Mouse (Mus musculus): ENCODE measurements around the gene Telo2. TPM values are rescaled to one million over a fixed set of nuclear protein-coding genes. Genes with fewer than 3 reads are reported as not detected.
A peak's percentile ranks its signal among the peaks of the same experiment; 100 is the strongest.

Telo2 gene
- polyA plus RNA-seq (2012), result 2.0 and 3.1 TPM in 2 replicates

DNA sequence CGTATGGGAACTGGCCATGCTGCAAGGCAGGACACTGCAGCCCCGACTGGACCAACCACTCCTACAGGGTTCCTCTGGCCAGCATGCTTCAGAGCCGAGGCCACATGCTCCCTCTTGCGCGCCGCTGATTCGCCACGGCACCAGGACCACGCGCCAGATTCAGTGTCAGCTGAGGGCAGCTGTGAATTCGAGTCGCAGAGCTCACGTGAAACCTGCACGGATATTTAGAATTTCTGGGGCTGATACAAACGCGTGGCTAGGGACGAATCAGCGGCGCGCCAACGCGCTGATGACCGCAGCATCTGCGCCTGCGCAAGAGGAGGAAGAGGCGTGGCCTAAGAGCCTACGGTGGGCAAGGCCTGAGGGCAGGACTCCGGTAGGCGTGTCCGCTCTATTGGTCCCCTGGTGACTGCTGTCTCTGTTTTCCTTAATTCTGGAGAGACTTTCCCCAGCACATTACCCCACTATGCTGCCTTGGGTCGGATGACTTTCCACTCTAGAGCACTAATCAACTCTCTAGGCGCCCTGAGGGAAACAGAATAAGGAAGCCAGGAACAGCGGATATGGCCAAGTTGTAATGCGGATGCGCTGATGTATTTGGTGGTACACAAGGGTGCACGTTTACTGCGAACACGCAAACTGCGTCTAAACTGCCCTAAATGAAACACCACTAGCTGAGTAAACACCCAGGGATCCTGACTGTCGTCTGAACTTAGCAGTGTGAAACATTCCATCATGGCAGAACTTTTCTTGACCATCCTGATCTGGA is at the start of gene Telo2:
Telo2 (minus strand) TSS at position 304 of the 769 bp plus-strand sequence.
- Histone ChIP-seq H3K4me1 (ENCODE audit: control insufficient read depth) (peaks cover 36% of the 10 kb centered on the region), H3K36me3 (ENCODE audit: control insufficient read depth) (peaks cover 24% of the 10 kb centered on the region), H3K27me3 (ENCODE audit: control insufficient read depth) (no peaks in the 10 kb centered on the region; the same call in 1 of the 2 replicates), H3K9me3 (ENCODE audit: control insufficient read depth, low read length) (no peaks in the 10 kb centered on the region), H3K4me3 (replicated peaks) (peak within 1 kb of the TSS; percentile 71)
- TF ChIP-seq TAL1 (IDR thresholded peaks at IDR 0.05; ENCODE audit: low read length) (no peak), GATA1 (IDR thresholded peaks at IDR 0.05; ENCODE audit: low read length) (no peak)

GRCm38 (mm10) chr17:25164770-25165169 is 49.0 kb upstream of the Telo2 start:
- Histone ChIP-seq H3K4me3 (replicated peaks) (no peak overlapping the region), H3K9me3 (ENCODE audit: control insufficient read depth, low read length) (no peaks in the 10 kb centered on the region), H3K4me1 (ENCODE audit: control insufficient read depth) (peaks cover 2% of the 10 kb centered on the region; the same call in 1 of the 2 replicates), H3K36me3 (ENCODE audit: control insufficient read depth) (peaks cover 22% of the 10 kb centered on the region), H3K27me3 (ENCODE audit: control insufficient read depth) (0 out of 2 replicates have a peak, but pooled peaks cover 2% of the 10 kb centered on the region)
- TF ChIP-seq TAL1 (IDR thresholded peaks at IDR 0.05; ENCODE audit: low read length) (no peak), GATA1 (IDR thresholded peaks at IDR 0.05; ENCODE audit: low read length) (no peak)

DNA sequence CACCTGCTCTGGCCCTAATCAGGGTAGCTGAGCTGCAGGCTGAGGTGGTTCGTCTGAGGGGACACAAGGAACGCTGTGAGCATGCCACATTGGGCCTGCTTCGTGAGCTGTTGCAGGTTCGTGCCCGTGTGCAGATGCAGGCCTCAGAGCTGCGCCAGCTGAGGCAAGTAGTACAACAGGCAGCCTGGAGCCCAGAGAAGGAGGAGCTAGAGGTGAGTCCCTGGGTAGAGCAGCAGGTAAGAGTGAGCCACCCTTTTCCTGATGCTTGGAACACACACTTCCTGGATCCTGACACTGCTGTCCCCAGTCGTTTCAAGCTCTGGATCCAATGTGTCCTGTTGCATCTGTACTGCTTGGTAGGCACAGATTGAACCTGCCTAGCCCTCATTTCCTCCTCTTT is 47.6 kb upstream of the Telo2 start:
- H3K4me3 ChIP-seq (replicated peaks), result no peak overlapping the region
- H3K27me3 ChIP-seq (ENCODE audit: control insufficient read depth), result 0 out of 2 replicates have a peak, but pooled peaks cover 2% of the 10 kb centered on the region
- TF ChIP-seq TAL1 (IDR thresholded peaks at IDR 0.05; ENCODE audit: low read length) (no peak), GATA1 (IDR thresholded peaks at IDR 0.05; ENCODE audit: low read length) (no peak)
- H3K9me3 ChIP-seq (ENCODE audit: control insufficient read depth, low read length), result no peaks in the 10 kb centered on the region
- H3K4me1 ChIP-seq (ENCODE audit: control insufficient read depth), result peaks cover 2% of the 10 kb centered on the region; the same call in 1 of the 2 replicates
- H3K36me3 ChIP-seq (ENCODE audit: control insufficient read depth), result peaks cover 33% of the 10 kb centered on the region

- TF ChIP-seq GATA1 (IDR thresholded peaks at IDR 0.05; ENCODE audit: low read length) (no peak), TAL1 (IDR thresholded peaks at IDR 0.05; ENCODE audit: low read length) (no peak)
- H3K9me3 ChIP-seq (ENCODE audit: control insufficient read depth, low read length), result no peaks in the 10 kb centered on the region
- no peak within 1 kb of the TSS for H3K4me3 ChIP-seq (replicated peaks)
- H3K27me3 ChIP-seq (ENCODE audit: control insufficient read depth), result 0 out of 2 replicates have a peak, but pooled peaks cover 2% of the 10 kb centered on the region
- H3K36me3 ChIP-seq (ENCODE audit: control insufficient read depth), result peaks cover 40% of the 10 kb centered on the region
- H3K4me1 ChIP-seq (ENCODE audit: control insufficient read depth), result peaks cover 2% of the 10 kb centered on the region; the same call in 1 of the 2 replicates
Measured at GRCm38 (mm10) chr17:25162161-25162560, 46.4 kb upstream of the Telo2 start, which contains the start of gene Ccdc154. Ccdc154 (plus strand) TSS chr17:25162461.

DNA sequence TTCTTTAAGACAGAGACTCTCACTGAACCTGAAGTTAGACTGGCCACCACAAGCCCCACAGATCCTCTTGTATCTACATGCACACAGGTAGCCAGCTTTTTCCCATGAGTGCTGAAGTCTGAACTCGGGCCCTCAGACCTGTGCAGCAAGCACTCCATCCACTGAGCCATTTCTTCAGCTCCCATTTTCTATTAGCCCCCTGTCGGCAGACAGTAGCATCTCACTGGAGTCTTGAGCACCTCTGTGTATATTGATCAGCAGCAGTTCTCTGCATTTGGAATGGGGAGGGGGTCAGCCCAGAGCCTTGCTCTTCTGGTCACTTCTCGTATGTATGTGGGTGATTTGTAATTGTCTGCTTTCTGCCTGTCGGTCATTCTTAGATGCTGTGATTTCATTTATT is 24.2 kb upstream of the Telo2 start:
- TF ChIP-seq TAL1 (IDR thresholded peaks at IDR 0.05; ENCODE audit: low read length) (no peak), GATA1 (IDR thresholded peaks at IDR 0.05; ENCODE audit: low read length) (no peak)
- H3K27me3 ChIP-seq (ENCODE audit: control insufficient read depth), result no peaks in the 10 kb centered on the region
- peaks cover 23% of the 10 kb centered on the region for H3K4me1 ChIP-seq (ENCODE audit: control insufficient read depth)
- H3K9me3 ChIP-seq (ENCODE audit: control insufficient read depth, low read length), result no peaks in the 10 kb centered on the region
- no peak overlapping the region for H3K4me3 ChIP-seq (replicated peaks)
- H3K36me3 ChIP-seq (ENCODE audit: control insufficient read depth), result peaks cover 72% of the 10 kb centered on the region

- TF ChIP-seq TAL1 (IDR thresholded peaks at IDR 0.05; ENCODE audit: low read length) (no peak), GATA1 (IDR thresholded peaks at IDR 0.05; ENCODE audit: low read length) (no peak)
- Histone ChIP-seq H3K4me3 (replicated peaks) (no peak overlapping the region), H3K36me3 (ENCODE audit: control insufficient read depth) (peaks cover 60% of the 10 kb centered on the region), H3K9me3 (ENCODE audit: control insufficient read depth, low read length) (no peaks in the 10 kb centered on the region), H3K4me1 (ENCODE audit: control insufficient read depth) (peaks cover 34% of the 10 kb centered on the region), H3K27me3 (ENCODE audit: control insufficient read depth) (no peaks in the 10 kb centered on the region)
Measured at GRCm38 (mm10) chr17:25138803-25139202, 23.0 kb upstream of the Telo2 start.

- TF ChIP-seq TAL1 (IDR thresholded peaks at IDR 0.05; ENCODE audit: low read length), result no peak
- TF ChIP-seq GATA1 (IDR thresholded peaks at IDR 0.05; ENCODE audit: low read length), result no peak
- no peaks in the 10 kb centered on the region for H3K9me3 ChIP-seq (ENCODE audit: control insufficient read depth, low read length)
- no peaks in the 10 kb centered on the region for H3K27me3 ChIP-seq (ENCODE audit: control insufficient read depth)
- peaks cover 39% of the 10 kb centered on the region for H3K36me3 ChIP-seq (ENCODE audit: control insufficient read depth)
- H3K4me1 ChIP-seq (ENCODE audit: control insufficient read depth), result peaks cover 38% of the 10 kb centered on the region
- H3K4me3 ChIP-seq (replicated peaks), result no peak overlapping the region
Measured at GRCm38 (mm10) chr17:25135622-25136021, 19.9 kb upstream of the Telo2 start.

DNA sequence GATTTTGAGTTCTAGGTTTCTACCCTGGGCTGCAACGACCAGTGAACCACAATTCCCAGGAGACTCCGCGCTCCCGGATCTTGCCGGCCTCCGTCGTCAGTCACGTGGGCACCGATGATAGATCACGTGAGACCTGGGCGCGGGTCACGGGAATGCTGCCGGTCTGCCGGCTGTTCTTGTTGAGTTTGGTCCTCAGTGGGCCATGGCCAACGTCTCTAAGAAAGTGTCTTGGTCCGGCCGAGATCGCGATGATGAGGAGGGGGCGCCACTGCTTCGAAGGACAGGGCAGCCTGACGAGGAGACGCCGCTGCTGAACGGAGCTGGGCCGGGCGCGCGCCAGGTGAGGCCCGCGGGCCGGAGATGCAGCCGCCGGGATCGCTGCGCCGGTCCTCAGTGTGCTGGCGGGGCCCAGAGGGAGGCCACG is 17.5 kb upstream of the Telo2 start, which contains the start of gene Clcn7:
Clcn7 (plus strand) TSS at position 117 of the 424 bp plus-strand sequence.
- H3K4me3 ChIP-seq (replicated peaks), result peak within 1 kb of the TSS; percentile 91
- no peak for TF ChIP-seq TAL1 (IDR thresholded peaks at IDR 0.05; ENCODE audit: low read length)
- no peak for TF ChIP-seq GATA1 (IDR thresholded peaks at IDR 0.05; ENCODE audit: low read length)
- peaks cover 23% of the 10 kb centered on the region for H3K36me3 ChIP-seq (ENCODE audit: control insufficient read depth)
- peaks cover 35% of the 10 kb centered on the region for H3K4me1 ChIP-seq (ENCODE audit: control insufficient read depth)
- H3K9me3 ChIP-seq (ENCODE audit: control insufficient read depth, low read length), result no peaks in the 10 kb centered on the region
- H3K27me3 ChIP-seq (ENCODE audit: control insufficient read depth), result no peaks in the 10 kb centered on the region

DNA sequence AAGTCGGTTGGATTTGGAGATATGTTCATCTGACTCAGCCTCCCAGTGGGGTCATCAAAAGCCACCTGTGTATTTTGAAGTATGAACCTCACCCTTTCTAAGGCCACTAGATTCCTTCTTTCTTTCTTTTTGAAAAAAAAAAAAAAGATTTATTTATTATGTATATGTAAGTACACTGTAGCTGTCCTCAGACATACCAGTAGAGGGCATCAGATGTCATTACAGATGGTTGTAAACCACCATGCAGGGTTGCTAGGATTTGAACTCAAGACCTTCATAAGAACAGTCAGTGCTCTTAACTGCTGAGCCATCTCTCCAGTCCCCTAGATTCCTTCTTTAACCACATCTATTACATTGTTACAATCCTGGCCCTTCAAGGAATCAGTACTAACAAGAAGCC is 14.3 kb upstream of the Telo2 start:
- TF ChIP-seq GATA1 (IDR thresholded peaks at IDR 0.05; ENCODE audit: low read length) (no peak), TAL1 (IDR thresholded peaks at IDR 0.05; ENCODE audit: low read length) (no peak)
- H3K4me1 ChIP-seq (ENCODE audit: control insufficient read depth), result peaks cover 36% of the 10 kb centered on the region
- H3K36me3 ChIP-seq (ENCODE audit: control insufficient read depth), result no peaks in the 10 kb centered on the region
- H3K27me3 ChIP-seq (ENCODE audit: control insufficient read depth), result no peaks in the 10 kb centered on the region
- no peak overlapping the region for H3K4me3 ChIP-seq (replicated peaks)
- H3K9me3 ChIP-seq (ENCODE audit: control insufficient read depth, low read length), result no peaks in the 10 kb centered on the region

Measured in erythroblast, embryonic 14.5 days (primary cell).